Mouse (Mus musculus): ENCODE results near the gene Antxr1.

GRCm38 (mm10) chr6:87206790-87207189 lies 128.8 kb downstream of the Antxr1 start:
- TF ChIP-seq CTCF (IDR thresholded peaks at IDR 0.05; ENCODE audit: insufficient read depth, low read depth, low read length), result no peak
- TF ChIP-seq POLR2A (IDR thresholded peaks at IDR 0.05; ENCODE audit: insufficient read depth, low read depth, low read length), result no peak

Measured in olfactory bulb, adult 2 months (tissue).